Mouse (Mus musculus) layer of hippocampus, adult 11-12 months (tissue): ENCODE data around the gene Cib1.

Experiments used
- DNase-seq: peaks from one replicate; pipeline ENCODE4 v3.0.0; 2022; ENCODE audit warnings: low spot score

The Cib1 gene

DNA sequence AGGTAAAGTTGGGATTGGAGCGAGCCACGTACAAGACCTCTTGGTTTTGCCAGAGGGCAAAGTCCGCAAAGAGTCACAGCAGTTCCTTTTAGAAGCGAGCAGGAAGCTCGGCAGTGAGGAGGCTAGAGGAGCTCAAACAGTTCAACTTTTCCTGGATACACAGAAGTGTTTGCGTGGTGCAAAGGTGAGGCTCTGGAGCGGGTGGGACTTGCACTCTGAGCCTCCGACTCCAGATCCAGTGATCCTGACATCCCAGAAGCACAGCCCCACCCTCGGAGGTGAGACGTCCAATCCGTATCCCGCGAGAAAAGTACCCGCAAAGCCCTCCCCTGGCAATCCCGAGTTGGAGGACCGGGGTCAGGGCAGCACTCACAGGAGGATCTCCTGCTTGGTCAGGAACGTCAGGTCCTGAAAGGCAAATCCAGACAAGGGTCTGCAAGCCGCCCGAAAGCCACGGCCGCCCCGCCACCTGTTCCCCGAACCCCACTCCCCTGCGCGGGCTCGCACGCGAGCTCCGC is 583 bp downstream of the Cib1 start:
- DNase-seq: no peak

DNA sequence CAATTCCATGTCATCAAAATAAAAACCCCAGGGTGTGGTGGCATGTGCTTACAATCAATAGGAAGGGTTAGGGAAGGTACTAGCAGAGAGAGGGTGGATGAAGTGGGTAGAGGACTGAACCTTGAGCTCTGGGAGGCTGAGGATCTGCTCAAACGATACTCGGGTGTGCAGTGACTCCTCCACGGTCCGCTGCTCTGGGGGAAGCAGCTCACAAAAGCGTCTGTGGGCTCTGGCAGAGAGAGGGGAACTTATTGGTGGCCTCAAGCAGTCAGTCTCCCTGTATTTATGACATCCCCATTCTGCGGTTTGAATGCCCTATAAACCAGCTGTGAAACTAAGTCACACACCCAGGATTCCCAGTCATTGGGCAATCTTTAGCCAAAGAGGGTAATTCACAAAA is 2.4 kb downstream of the Cib1 start:
- DNase-seq: no peak

DNA sequence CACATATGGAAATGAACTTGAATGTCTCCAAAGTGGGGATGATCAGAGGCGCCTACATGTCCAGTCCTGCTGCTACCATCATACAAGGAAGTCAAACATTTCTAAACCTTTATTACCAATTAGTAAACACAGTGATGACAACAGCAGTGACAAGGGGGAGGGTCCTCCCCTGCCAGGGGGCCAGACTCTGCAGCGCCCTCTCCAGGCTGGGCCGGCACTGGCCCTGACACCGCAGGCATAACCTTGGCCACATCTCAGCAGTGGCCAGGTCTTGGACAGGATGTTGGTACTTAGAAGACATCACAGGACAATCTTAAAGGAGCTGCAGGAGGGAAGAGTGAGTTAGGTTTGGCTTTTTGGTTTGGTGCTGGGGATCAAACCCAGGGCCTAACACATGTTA is 5.5 kb downstream of the Cib1 start:
- DNase-seq: no peak

DNA sequence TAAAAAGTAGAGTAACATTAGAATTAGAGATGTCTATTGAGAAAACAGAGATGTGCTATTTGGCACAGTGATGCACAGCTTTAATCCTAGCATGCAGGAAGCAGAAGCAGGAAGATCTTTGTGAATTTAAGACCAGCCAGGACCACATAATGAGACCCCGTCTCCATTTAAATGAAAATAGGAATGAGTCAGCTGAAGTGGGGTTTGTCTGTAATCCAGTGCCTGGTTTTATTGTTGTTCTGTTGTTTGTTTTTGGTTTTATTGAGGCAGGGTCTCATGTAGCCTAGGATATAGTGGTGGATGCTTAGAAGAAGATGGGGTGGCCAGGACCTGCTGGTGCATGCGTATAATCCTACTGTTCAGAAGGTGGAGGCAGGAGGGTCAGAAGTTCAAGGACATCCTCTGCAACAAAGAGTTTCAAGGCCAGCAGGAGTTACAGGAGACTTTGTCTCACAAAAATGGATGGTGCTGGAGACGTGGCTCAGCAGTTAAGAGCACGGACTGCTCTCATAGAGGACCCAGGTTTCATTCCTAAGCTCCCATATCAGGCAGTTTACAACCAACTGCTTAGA is 11.3 kb downstream of the Cib1 start:
- no peak for DNase-seq

DNA sequence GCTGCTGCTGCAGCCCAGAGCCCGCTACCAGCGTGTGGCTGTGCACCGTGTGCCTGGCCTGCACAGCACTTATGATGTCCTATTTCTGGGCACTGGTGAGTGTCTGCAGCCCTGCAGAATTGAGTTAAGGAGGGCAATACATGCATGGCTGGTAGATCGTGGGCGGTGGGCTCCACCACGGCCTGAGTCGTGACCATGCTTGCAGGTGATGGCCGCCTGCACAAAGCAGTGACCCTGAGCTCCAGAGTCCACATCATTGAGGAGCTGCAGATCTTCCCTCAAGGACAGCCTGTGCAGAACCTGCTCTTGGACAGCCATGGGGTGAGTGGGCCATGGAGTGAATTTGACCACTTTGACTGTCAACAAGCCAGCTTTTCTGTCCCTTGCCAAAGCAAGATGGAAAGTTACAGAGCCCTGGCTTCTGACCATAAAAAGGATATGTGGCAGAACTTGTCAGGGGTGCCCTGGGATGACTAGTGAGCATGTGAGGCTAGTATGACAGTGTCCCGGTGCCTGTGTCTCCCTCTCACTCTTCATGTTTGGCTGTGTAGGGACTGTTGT is 12.3 kb downstream of the Cib1 start:
- DNase-seq: no peak

DNA sequence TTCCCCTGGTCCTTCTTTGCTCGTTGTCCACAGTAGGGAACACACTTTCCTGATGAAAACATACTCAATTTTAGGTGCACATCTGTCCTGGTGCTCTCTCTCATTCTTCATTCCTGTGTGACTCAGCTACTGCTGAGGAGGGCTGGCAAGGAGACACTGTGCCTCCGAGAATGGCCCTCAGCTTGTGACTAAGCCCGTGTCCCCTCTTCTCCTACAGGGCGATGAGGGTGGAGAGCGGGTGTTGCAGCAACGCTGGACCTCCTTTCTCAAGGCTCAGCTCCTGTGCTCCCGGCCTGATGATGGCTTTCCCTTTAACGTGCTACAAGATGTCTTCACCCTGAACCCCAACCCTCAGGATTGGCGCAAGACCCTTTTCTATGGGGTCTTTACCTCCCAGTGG is 13.9 kb downstream of the Cib1 start:
- DNase-seq: no peak

DNA sequence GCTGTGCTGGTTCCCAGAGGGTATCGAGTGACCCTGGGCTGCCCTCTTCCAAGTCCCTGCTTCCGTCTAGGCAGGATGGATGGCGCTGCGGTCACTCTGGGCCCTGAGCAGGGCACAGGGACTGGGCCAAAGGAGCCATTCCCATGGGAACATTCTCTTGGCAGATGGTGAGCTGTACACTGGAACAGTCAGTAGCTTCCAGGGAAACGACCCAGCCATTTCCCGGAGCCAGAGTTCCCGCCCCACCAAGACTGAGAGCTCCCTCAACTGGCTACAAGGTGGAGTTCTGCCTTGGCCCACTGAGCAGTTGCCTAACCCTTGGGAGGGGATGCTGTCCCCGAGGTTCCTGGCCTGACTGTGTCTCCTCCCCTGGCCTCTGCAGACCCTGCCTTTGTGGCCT is 16.0 kb downstream of the Cib1 start:
- no peak for DNase-seq

DNA sequence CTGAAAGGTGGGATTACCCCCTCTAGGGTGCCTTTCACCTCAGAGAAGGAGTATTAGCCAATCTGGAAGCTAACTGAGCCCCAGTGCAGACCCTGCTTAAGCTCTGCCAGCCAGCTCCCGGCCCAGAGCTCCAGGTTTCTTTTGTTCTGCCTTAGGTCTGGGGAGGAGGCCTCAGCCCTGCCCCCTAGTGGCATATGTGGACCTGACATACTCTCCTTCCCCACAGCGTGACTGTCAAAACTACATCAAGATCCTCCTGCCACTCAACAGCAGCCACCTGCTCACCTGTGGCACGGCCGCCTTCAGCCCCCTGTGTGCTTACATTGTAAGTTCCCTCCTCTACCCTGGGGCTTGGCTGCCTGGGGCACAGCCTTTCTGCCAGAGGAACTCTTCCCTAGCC is 17.2 kb downstream of the Cib1 start:
- peak; percentile 83 for DNase-seq

DNA sequence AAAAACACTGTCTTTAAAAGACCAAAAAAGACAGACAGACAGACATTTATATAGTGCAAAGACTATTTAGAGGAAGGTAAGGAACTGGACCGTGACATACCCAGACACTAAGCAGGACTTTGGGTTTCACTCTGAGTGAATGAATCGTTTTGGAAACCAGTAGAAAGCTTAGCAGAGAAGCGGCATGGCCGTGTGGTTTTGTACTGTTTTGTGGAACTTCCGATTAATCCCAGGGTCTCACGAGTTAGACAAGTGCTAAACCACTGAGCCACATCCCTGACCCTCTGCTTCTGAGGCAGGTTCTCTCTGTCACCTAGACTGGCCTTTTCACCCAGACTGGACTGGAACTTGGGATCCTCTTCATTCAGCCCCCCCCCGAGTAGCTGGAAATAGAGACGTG is 18.2 kb downstream of the Cib1 start:
- DNase-seq: no peak

DNA sequence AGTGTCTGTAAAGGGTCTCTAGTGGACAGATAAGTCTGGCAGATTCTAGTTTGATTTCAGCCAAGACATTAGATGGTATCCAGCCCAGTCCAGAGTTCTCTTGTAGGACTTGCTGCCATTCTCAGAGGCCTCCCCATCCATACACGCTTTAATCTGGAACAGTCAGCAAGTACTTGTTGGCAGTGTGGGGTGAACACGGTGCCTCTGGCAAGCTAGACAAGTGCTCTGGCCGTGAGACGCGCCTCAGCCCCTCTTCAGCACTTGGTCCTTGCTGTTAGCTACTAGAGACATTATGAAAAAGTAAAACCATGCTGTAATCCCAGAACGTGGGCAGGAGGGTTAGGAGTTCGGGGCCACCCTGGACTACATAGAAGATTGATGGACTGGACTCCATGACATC is 19.0 kb downstream of the Cib1 start:
- DNase-seq: no peak

DNA sequence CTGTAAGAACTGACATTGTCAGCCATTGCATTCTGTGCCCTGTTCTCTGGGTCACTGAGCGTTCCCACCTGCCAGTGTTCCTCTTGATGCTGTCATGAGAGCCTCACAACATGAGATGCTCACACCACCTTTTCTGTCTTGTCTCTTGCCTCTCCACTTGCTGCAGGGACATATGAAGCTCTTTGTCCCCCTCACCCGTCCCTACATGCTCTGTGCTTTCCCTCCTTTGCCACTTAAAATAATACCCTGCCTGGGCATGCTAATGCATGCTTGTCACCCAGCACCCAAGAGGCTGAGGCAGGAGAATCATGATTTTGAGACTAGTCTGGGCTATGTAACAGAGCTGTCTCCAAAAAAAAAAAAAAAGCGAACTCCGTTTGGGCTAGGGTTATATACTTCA is 21.6 kb downstream of the Cib1 start:
- no peak for DNase-seq

DNA sequence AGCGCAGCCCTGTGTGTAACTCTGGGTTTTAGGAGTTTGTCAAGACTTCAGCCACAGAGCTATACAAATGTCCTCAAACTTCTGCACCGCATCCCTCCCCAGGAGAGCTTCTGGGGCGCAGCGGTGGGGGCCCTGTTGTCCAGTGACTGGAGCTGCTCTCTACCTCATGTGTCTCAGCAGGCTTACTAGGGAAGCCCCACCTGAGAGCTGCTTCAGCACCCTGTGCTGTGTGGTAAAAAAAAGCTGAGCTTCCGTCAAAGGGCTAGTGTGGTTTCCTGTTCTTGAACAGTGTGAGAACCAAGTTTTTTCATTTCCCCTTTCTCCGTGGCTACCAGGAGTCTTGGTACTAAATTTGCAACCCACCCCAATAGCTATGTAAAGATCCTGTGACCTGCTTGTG is 22.9 kb downstream of the Cib1 start:
- DNase-seq: no peak

DNA sequence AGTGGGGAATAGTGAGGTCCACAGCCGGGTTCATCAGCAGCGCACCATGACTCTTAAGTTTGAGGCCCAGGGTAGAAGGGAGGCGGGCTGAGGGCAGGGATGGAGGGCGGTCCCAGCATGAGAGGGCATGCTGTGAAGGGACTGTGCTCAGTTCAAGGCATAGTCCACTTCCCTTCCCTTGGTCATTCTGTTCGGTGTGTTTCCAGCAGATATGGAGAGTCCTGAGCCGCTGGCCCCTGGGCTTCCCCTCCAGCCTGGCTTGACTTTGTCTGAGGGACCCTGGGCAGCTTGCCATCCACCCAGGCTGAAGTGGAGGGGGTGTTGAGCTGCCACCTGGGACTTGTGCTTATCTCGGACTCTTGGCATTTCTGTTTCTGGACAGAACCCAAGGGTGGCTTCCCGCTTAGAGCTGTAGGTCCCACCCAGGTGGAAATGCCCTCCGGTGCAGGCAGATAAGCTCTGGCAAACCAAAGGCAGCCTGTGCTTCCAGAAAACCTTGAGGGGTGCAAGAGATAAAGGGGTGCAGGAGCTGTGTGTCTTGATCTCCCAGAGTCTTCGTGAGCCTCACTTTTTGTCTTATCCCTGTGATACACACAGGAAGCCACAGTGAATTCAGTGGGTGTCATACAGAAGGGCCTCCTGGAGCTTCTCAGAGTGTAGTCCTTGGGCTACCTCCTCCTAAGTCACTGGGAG is 23.7 kb downstream of the Cib1 start:
- DNase-seq: no peak

DNA sequence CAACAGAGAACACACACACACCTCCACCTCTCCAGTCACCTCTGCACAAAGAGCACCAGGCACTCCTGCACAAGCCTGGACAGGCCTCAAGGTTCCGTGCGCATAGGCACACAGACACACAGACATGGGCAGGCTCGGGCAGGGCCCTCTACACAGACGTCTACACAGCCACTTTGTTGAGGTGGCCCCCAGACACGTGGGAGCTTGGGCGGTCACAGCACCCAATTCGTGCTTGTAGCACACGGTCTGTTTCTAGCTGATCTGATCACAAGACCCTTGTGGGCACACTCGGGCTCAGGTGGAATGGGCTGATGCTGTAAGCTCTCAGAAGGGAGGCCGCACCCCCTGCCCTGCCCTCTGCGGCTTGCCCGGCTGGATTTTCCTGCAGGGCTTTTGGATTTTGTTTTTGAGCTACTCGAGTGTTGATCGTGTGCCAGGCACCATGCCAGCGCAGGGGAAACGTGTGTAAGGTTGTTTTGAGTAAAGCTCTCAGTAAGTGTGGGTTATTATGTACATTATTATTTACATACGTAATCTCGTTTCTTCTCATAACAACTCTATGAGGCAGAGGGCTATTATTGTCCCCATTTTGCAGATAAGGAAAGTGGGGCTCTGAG is 24.5 kb downstream of the Cib1 start:
- no peak for DNase-seq

DNA sequence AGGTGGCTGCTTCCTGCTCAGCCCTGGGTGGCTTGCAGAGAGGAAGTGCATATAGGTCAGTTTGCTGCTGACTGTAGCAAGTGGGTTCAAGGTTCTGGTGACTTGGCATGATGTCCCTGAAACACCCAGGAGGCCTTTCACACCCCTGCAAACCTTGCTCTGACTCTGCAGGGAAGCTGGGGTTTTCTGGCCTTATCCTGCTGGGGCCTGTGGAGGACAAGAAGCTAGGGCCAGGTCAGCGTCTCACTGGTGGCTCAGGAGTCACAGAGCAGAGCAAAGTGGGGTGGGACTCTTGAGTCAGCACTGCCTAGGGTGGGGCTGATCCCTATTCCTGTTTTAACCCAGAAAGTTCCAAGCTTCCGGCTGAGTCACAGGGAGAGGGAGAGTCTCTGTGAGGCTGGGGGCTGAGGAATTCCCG is 25.3 kb downstream of the Cib1 start:
- no peak for DNase-seq

DNA sequence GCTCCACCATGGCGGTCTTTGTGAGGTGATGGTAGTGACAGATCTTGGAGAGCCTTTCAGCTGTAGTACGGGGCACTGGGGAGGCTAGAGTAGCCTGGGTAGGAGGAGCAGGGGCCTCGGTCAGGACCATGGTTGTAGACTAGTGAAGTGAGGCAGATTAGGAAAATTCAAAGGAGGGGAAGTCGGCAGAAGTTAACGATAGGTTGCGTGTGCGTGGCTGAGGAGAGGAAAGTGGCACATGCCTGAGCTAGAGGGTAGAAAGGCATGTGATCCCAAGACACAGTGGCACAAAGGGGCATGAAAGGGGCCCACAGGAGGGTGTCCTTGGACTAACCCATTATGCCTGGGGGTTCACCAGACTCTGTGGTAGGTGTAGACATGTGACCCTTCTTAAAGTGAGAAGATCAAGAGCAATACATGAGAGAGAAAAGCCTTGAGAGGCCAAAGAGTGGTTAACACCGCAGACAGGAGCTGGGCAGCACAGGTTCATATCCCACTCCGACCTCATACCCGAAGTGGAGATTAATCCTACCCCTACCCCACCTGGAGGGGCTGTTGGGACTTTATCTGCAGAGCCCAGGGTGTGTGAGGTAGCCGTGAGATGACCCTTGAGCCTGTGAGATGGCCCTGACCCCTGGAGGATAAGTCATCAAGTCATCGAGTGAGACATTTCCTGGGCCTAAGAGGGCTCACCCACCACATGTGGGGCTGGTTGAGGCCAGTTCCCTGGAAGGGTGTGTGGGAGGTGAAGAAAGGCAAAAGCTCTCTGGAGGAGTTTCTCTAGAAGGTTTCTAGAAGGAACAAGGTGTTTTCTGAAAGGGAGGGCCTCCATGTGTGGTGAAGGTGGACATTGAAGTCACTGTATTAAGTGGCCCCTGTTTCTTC is 26.7 kb downstream of the Cib1 start:
- no peak for DNase-seq

DNA sequence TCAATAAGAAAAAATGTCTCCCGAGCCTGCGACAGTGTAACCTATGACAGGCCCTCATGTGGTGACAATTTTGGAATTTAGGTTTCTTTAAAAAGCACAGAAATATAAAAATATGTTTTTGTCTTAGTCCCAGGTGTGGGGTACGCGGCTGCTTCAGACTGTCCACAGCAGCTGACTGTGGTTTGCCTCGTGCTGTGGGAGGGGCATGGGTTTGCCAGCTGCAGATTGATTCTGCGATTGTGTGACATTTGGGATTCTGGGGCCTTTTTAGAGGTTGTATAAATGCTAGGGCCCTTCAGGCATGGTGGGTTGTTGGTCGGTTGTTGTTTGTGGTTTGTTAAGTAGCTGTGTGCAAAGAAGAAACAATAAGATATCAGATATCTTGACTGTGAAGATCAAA is 27.7 kb downstream of the Cib1 start:
- DNase-seq: no peak

DNA sequence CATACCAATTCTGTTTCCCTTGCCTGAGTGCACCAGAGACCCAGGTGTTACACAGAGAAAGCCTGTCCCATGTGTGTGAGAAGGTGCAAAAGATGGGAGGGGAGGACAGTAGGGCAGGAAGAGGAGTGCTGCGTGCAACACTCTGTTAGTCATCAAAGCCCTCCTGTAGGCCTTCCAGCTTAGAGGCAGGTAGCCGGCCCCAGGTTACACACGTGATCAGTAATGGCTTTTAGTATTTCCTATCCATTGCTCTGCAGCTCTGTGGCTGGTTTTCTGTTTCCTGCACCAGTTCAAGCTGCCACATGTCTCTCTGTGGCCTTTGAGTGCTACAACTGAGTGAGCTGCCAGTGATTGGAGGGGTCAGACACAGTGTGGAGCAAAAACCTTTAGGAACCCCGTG is 28.3 kb downstream of the Cib1 start:
- no peak for DNase-seq

DNA sequence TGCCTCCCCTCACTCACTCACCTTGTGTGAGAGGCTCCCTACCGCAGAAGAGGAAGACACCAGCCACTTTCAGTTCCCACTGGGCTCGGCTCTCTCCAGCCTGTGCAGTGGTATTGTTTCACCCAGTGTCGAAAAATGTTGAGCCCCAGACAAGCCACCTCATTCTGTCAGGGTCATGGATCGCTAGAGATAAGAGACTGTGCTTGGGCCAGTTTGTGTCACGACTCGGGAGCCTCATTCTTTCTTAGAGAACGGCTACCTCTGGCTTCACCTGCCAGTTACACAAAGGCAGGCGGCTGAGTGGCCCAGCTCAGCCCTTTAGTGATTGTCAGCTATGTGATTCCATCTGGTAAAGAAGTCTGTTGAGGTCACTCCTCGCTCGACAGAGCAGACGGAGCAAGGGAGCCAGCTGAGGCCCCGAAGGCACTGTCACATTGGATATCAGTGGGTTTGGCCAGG is 28.9 kb downstream of the Cib1 start:
- no peak for DNase-seq

DNA sequence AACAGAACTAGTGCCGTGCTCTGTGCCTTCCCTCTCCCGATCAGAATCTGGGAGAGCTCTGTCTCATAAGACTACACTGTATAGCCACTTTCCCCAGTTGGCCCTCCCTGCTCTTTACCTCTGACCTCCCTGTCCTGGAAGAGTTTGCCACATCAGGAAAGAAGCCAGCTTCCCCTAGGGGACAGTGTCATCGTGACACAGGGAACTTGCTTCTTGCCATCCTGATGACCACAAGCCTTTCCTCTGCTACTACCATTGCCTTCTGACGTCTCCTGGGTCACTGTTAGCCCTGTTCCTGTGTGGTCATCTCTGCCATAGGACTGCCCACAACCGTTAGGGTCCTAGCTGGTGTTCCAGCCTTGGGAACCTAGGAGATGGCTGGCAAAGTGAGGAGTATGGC is 29.7 kb downstream of the Cib1 start:
- DNase-seq: no peak

DNA sequence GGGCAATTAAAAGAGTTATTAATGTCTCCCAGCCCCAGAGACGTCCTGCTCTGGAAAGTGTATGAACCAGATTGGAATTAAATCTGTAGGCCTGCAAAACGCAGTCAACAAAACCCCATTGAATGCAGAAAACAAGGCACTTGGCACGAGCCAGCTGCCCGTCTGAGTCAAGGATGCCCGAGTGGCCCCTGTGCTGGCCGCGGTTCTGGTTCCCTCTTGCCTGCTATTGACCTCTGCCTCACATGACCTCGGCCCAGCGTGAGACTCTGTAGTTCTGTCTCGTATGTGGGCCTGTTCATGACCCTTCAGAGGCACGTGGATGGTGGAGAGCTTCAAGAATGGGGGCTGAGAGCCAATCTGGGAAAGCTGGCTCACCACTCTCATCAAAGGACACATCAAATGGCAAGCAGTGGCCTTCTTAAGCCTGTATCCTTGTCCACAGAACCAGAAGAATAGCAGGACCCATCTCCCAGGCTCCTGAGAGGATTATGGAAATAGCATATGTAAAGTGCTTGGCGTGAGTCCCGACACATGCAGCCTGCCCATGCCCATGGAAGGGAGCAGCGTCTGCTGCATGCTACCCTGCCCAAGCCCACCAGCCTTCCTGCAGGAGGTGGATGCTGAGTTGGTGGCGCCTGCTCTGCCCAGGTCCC is 30.6 kb downstream of the Cib1 start:
- DNase-seq: no peak
